Mouse (Mus musculus) kidney, embryonic 15.5 days (tissue): Measurements from ENCODE around the gene Smim4. TPM values are rescaled to one million over a fixed set of nuclear protein-coding genes. Genes with fewer than 3 reads are reported as not detected.

Experiments
- ATAC-seq: fragments of 200-750 bp; cut with Nextera tagmentation; replicated peaks from 2 replicates; pipeline ENCODE4 v1.8.0; 2017; ENCODE audit warnings: moderate TSS enrichment; ENCODE audit not compliant: low FRiP score
- H3K27ac ChIP-seq: fragments of 300-500 bp; sonication (generic); 2 replicates; pipeline ENCODE4 v1.5.1; 2015; ENCODE audit warnings: mild to moderate bottlenecking, inconsistent platforms
- H3K27me3 ChIP-seq: fragments of 300-500 bp; sonication (generic); 2 replicates; pipeline ENCODE4 v1.6.1; 2015; ENCODE audit warnings: inconsistent platforms
- H3K36me3 ChIP-seq: fragments of 300-500 bp; sonication (generic); 2 replicates; pipeline ENCODE4 v1.6.1; 2015; ENCODE audit warnings: inconsistent platforms
- H3K4me1 ChIP-seq: fragments of 300-500 bp; sonication (generic); 2 replicates; pipeline ENCODE4 v1.6.1; 2015; ENCODE audit warnings: inconsistent platforms
- H3K4me2 ChIP-seq: fragments of 300-500 bp; sonication (generic); 2 replicates; pipeline ENCODE4 v1.6.1; 2015; ENCODE audit warnings: moderate library complexity, mild to moderate bottlenecking, inconsistent platforms
- H3K4me3 ChIP-seq: fragments of 300-500 bp; sonication (generic); replicated peaks from 2 replicates; pipeline ENCODE4 v1.5.1; 2015; ENCODE audit warnings: mild to moderate bottlenecking, inconsistent platforms
- H3K9ac ChIP-seq: fragments of 300-500 bp; sonication (generic); 2 replicates; pipeline ENCODE4 v1.6.1; 2015; ENCODE audit warnings: mild to moderate bottlenecking, inconsistent platforms
- H3K9me3 ChIP-seq: fragments of 300-500 bp; sonication (generic); replicated peaks from 2 replicates; pipeline ENCODE4 v1.6.1; 2016; ENCODE audit warnings: inconsistent platforms
- WGBS: fragments of 180-500 bp; shearing (Covaris S2); methylation state at CpG from one replicate; pipeline ENCODE4 v1.1.7; 2015; ENCODE audit warnings: mixed read lengths; 5-methylcytosine and 5-hydroxymethylcytosine counted together
- polyA plus RNA-seq: library from polyadenylated mRNA; unstranded; fragments of >200 nt; fragmentation: Nextera tagmentation; extraction: Ambion mirVana; gene quantifications from 2 replicates; pipeline ENCODE4 v1.2.1, GENCODE M21; 2015

The Smim4 gene
- polyA plus RNA-seq, 1 experiment from 2014 or later, result 98.1 TPM

DNA sequence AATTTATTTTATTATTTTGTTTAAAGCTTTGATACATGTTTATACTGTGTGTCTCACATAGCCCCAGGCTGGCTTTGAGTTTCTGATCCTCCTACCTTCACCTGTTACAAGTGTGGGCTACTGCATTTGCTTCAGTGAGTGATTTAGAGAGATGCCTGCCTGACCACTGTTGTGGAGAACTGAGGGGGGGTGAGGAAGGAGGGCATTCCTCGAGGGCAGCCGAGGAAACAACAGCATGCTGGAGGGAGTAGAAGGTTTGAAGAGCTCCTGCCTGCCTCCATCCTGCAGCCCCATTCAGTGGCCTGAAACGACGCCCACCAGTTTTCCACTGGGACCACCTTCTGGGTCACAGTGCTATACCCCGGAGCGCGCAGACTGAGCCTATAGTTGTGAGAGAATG, 36.7 kb upstream of the Smim4 start:
- 26% methylated on average over 7 of the region's 7 CpGs for WGBS
- Histone ChIP-seq H3K9me3 (no peaks in the 10 kb centered on the region), H3K4me3 (no peak overlapping the region), H3K27me3 (no peaks in the 10 kb centered on the region), H3K27ac (peak overlapping the region; percentile 64), H3K4me2 (peak overlapping the region; percentile 50; the same call in 1 of the 2 replicates), H3K4me1 (peaks cover 58% of the 10 kb centered on the region), H3K9ac (no peak overlapping the region), H3K36me3 (peaks cover 7% of the 10 kb centered on the region)
- peak; percentile 66 for ATAC-seq

DNA sequence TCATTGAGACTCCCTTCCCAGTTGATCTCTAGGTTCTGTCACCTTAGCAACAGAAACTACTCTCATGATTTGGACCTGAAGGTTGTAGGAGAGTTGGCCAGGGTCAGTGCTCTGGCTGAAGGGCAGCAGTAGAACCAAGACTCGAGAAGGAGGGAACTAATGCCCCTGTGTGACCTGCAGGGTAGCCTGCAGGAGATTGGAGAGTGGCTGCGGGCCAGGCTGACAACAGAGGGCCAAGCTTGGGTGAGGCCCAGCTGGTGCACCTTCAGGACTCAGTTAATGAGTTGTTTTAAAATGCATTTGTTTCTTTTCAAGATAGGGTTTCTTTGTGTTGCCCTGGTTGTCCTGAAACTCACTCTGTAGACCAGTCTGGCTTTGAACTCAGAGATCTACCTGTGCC, 36.3 kb upstream of the Smim4 start:
- Histone ChIP-seq H3K9me3 (no peaks in the 10 kb centered on the region), H3K36me3 (peaks cover 3% of the 10 kb centered on the region), H3K9ac (no peak overlapping the region), H3K4me2 (no peak overlapping the region), H3K27me3 (no peaks in the 10 kb centered on the region), H3K4me3 (no peak overlapping the region), H3K4me1 (peaks cover 58% of the 10 kb centered on the region), H3K27ac (peak overlapping the region; percentile 64)
- WGBS, result 26% methylated on average over 2 of the region's 2 CpGs
- ATAC-seq, result no peak

DNA sequence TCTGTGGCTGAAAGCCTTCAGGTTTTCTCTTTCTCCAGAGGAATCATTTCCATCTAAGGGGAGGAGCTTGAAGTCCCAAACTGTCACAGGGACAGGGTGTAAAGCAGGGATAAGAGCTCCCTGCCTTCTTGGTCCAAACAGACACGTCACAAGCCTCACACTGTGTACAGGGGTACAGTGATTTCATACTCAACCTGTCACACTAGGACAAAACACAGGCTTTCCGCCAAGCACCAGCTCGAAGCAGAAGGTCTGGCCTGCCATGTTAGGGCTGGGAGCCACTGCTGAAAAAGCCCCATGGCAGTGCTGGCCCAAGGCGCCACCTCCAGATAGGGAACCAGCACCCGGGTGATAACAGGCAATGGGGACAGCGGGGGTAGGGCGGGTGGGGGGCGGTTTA, 35.3 kb upstream of the Smim4 start:
- H3K27me3 ChIP-seq, result no peaks in the 10 kb centered on the region
- no peak overlapping the region for H3K4me2 ChIP-seq
- H3K27ac ChIP-seq, result no peak overlapping the region
- no peaks in the 10 kb centered on the region for H3K9me3 ChIP-seq
- no peaks in the 10 kb centered on the region for H3K36me3 ChIP-seq
- H3K9ac ChIP-seq, result no peak overlapping the region
- no peak overlapping the region for H3K4me3 ChIP-seq
- ATAC-seq, result no peak
- peaks cover 58% of the 10 kb centered on the region for H3K4me1 ChIP-seq
- 76% methylated on average over 8 of the region's 8 CpGs for WGBS

DNA sequence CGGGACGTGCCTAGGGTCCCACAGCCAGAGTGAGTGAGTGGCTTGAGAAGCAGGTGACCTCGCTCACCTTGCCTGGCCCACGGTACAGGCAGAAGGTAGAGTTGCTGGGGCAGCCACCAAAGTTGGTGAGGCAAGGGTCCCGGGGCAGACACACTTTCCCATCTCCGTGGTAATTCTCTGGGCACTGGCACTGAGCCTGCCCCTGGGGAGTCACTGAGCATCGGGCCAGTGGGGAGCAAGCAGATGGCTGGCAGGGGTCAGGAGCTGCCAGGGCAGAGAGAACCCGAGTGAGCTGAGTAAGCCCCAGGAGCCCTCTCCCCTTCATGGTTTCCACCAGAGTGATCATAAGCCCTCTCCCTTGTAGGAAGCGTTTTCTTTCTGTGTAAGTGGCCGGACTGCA, 32.9 kb upstream of the Smim4 start:
- Histone ChIP-seq H3K4me3 (no peak overlapping the region), H3K27ac (no peak overlapping the region), H3K4me1 (peaks cover 40% of the 10 kb centered on the region), H3K27me3 (no peaks in the 10 kb centered on the region), H3K9ac (no peak overlapping the region), H3K4me2 (no peak overlapping the region), H3K36me3 (no peaks in the 10 kb centered on the region), H3K9me3 (no peaks in the 10 kb centered on the region)
- WGBS, result 54% methylated on average over 10 of the region's 10 CpGs
- no peak for ATAC-seq

DNA sequence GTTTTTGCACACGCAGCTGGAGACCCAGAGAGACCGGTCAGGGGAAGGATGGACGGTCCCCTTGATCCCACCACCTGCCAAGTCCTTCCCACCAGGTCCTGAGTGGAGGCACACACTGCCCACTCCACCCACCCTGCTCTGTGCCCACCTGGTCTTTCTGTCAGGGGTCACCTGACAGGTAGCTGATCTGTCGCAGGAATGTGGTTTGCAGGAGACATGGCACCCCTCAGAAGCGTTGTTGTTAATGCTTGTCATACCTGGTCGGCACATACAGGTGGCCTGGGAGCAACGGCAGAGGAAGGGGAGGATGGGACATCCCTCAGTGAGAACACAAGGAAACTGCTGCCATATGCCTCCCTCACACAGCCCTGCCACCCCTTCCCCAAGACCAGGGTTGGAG, 32.4 kb upstream of the Smim4 start:
- Histone ChIP-seq H3K4me2 (no peak overlapping the region), H3K9ac (no peak overlapping the region), H3K4me3 (no peak overlapping the region), H3K4me1 (peaks cover 36% of the 10 kb centered on the region), H3K9me3 (no peaks in the 10 kb centered on the region), H3K27ac (no peak overlapping the region), H3K36me3 (no peaks in the 10 kb centered on the region), H3K27me3 (no peaks in the 10 kb centered on the region)
- 87% methylated on average over 7 of the region's 7 CpGs for WGBS
- no peak for ATAC-seq

DNA sequence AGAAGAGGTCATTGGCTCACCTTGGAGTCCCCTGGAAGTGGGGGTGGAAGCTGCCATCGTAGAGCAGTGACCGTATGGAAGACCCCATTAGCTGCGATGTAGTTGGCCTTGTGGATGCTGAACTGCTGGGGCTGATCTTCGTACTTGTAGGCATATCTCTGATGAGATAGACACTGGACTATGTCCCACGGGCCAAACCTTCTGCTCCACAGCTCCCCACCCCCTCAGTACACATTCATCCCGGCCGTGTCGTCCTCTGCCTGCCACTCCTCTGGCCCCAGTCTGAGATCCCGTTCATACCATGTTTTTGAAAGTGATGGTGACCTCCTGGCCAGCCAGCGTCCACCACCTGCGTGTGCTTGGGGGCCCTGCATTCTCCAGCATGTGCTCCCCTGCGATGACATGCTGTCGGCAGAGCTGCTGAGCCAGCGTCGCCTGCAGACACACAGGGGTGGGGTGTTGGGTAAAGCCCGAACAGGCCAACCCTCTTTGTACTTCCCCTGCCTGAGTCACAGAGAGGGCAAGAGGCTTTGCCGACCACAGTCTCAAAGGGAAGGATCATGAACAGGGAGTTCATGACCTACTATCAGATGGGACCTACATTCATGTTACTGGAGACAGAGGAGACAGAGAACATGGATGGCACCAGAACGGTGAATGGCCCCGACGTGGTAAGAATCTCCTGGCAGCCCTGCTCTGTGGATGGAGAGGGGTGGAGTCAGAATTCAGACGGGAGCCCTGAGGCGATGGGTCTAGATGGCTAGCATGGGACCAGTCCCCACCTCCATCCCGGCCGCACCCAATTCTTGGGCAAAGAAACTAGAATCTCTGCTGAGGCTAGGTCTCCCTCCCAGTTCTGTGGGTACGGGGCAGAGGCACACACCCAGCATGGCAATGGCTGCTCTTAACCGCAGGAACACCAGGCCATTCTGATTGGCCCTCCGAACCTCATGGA, 31.7 kb upstream of the Smim4 start:
- peaks cover 29% of the 10 kb centered on the region for H3K4me1 ChIP-seq
- H3K27me3 ChIP-seq, result no peaks in the 10 kb centered on the region
- no peak overlapping the region for H3K27ac ChIP-seq
- ATAC-seq, result no peak
- no peaks in the 10 kb centered on the region for H3K9me3 ChIP-seq
- WGBS, result 78% methylated on average over 27 of the region's 27 CpGs
- H3K36me3 ChIP-seq, result no peaks in the 10 kb centered on the region
- H3K4me3 ChIP-seq, result no peak overlapping the region
- H3K9ac ChIP-seq, result no peak overlapping the region
- no peak overlapping the region for H3K4me2 ChIP-seq

DNA sequence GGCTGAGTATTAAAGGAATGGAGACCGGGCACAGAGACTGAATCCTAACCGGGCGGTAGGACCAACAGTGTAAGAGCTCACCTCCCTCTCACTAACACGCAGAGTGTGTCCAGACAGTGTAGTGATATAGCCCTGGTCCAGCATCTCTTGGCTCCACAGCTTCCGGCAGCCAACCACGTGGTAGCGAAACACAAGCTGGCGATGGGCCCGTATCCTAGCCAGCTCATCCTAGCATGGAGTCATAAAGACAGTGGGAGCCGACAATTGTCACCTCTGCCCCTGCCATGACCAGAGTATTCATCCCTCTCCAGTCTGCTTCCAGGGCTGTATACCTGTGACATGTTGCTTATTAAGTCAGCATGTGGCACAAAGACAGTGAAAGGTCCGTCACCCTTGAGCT, 16.9 kb upstream of the Smim4 start:
- Histone ChIP-seq H3K27ac (no peak overlapping the region), H3K4me1 (no peaks in the 10 kb centered on the region), H3K9me3 (no peaks in the 10 kb centered on the region), H3K4me3 (no peak overlapping the region), H3K9ac (no peak overlapping the region), H3K27me3 (no peaks in the 10 kb centered on the region), H3K4me2 (no peak overlapping the region), H3K36me3 (peaks cover 29% of the 10 kb centered on the region)
- WGBS, result 88% methylated on average over 11 of the region's 11 CpGs
- ATAC-seq, result no peak

DNA sequence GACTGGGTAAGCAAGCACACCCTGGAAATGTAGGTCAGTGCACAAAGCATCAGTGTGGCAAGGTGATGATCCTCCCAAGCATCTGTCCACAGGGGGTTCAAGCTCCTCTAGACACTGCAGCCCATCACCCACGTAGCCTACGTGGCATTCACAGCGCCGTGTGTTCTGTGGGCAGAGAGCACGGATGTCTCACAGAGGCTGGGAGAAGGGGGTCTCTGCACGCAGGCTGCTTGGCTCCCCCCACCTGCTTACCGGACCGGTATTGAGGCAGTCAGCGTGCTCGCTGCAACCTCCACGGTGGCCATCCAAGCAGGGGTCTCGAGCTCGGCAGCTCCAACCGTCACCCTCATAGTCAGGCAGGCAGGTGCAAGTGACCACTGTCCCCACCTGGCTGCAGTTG, 12.3 kb upstream of the Smim4 start:
- no peak overlapping the region for H3K4me3 ChIP-seq
- H3K9ac ChIP-seq, result no peak overlapping the region
- no peak for ATAC-seq
- 95% methylated on average over 14 of the region's 14 CpGs for WGBS
- H3K9me3 ChIP-seq, result no peaks in the 10 kb centered on the region
- H3K27me3 ChIP-seq, result no peaks in the 10 kb centered on the region
- H3K27ac ChIP-seq, result no peak overlapping the region
- no peak overlapping the region for H3K4me2 ChIP-seq
- H3K4me1 ChIP-seq, result peaks cover 19% of the 10 kb centered on the region
- peaks cover 76% of the 10 kb centered on the region for H3K36me3 ChIP-seq

DNA sequence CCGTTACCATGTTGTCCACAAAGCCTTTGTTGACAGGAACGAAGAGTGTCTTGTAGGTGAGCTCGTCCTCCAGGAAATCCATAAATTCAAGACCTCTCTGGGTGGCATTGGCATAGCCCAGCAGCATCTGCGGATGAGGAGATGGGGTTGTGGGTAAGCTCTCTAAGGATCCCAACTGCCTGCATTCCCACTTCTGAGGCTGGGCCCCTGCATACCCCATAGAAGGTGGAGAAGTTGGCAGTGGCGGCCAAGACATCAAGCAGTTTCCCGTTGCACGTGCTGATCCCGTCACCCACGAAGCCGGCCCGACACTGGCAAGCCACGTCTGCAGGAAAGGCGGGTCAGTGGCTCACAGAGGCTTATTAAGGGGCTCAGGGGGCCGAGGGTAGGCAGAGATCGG, 11.4 kb upstream of the Smim4 start:
- no peak overlapping the region for H3K27ac ChIP-seq
- H3K36me3 ChIP-seq, result peaks cover 85% of the 10 kb centered on the region
- no peaks in the 10 kb centered on the region for H3K9me3 ChIP-seq
- peaks cover 19% of the 10 kb centered on the region for H3K4me1 ChIP-seq
- WGBS, result 86% methylated on average over 15 of the region's 15 CpGs
- H3K4me3 ChIP-seq, result no peak overlapping the region
- H3K9ac ChIP-seq, result no peak overlapping the region
- no peak overlapping the region for H3K4me2 ChIP-seq
- H3K27me3 ChIP-seq, result no peaks in the 10 kb centered on the region
- ATAC-seq, result no peak

DNA sequence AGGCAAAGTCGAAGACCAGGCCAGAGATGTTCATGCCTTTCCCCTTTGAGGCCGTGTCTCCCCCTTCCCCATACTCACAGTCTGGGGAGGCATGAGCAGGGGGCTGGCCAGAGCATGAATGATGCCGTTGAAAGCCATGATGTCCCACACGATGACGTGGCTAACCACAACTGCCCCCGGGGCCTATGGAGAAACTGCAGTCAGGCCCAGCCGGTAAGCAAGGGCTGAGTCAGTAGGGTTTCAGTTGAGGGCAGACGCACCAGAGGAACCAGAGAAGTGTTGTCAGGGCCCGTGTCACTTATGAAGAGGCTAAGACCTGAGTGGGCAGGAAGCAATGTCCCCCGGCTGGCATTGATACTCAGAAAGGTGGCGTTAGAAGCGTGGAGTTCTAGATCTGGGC, 10.9 kb upstream of the Smim4 start:
- Histone ChIP-seq H3K27me3 (no peaks in the 10 kb centered on the region), H3K9me3 (no peaks in the 10 kb centered on the region), H3K4me1 (peaks cover 19% of the 10 kb centered on the region), H3K27ac (no peak overlapping the region), H3K4me2 (no peak overlapping the region), H3K9ac (no peak overlapping the region), H3K36me3 (peaks cover 90% of the 10 kb centered on the region), H3K4me3 (no peak overlapping the region)
- ATAC-seq, result no peak
- WGBS, result 88% methylated on average over 12 of the region's 12 CpGs

DNA sequence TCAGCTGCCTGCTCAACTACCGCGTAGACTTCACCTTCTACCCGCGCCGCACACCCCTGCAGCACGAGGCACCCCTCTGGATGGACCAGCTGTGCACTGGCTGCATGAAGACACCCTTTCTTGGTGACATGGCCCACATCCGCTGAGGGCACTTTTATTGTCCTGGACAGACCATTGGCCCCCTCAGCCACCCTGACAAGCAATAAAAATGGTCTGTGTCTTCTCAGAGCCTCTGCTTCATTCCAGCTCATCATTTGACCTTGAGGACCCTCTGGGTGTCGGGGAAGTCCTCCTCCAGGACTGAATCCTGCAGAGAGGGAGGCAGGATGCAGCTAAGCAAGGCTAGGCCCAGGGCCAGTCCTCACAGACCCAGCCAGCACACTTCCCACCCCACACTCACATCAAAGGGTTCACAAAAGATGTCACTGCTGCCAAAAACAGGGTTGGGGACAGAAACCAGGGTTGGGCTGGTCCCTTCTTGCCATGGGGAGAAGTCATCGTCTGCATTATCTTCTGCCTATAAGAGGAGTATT, 10.2 kb upstream of the Smim4 start:
- Histone ChIP-seq H3K9me3 (no peaks in the 10 kb centered on the region), H3K9ac (no peak overlapping the region), H3K27me3 (no peaks in the 10 kb centered on the region), H3K4me3 (no peak overlapping the region), H3K4me1 (peaks cover 22% of the 10 kb centered on the region), H3K27ac (no peak overlapping the region), H3K4me2 (no peak overlapping the region), H3K36me3 (peaks cover 95% of the 10 kb centered on the region)
- ATAC-seq, result no peak
- WGBS, result 83% methylated on average over 9 of the region's 9 CpGs

DNA sequence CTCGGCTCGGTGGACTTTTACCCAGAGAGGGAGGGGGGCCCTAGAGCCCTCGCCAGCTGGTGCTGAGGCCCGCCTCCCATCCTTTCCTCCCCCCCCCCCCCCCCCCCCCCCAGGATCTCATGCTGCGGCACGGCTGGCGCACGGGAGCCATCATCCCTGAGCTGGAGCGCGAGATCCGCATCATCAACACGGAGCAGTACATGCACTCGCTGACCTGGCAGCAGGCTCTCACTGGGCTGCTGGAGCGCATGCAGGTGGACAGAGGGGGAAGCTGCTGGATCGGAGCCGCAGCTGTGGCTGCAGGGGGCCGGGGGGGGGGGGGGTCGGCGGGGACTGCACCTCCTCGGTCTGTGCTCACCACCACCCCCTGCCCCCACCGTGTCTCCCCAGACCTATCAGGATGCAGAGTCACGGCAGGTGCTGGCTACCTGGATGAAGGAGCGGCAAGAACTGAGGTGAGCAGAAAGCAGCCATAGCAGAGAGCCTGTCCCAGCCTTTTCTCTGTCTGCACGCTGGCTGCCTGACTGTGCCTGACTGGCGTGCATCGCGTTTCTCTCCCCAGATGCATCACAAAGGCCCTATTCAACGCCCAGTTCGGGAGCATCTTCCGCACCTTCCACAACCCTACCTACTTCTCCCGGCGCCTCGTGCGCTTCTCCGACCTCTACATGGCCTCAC, 9.6 kb upstream of the Smim4 start:
- H3K4me1 ChIP-seq, result peaks cover 28% of the 10 kb centered on the region
- no peaks in the 10 kb centered on the region for H3K9me3 ChIP-seq
- peaks cover 93% of the 10 kb centered on the region for H3K36me3 ChIP-seq
- H3K9ac ChIP-seq, result no peak overlapping the region
- WGBS, result 83% methylated on average over 22 of the region's 35 CpGs
- no peak overlapping the region for H3K4me2 ChIP-seq
- H3K27ac ChIP-seq, result peak overlapping the region; percentile 67
- no peaks in the 10 kb centered on the region for H3K27me3 ChIP-seq
- H3K4me3 ChIP-seq, result no peak overlapping the region
- no peak for ATAC-seq
